Mouse (Mus musculus): ENCODE data around the gene Abtb2. TPM values are rescaled to one million over a fixed set of nuclear protein-coding genes. Genes with fewer than 3 reads are reported as not detected.

The Abtb2 gene
- polyA plus RNA-seq, 1 experiment from 2014 or later, result 17.6 TPM

- Histone ChIP-seq H3K36me3 (peaks cover 89% of the 10 kb centered on the region), H3K4me1 (peaks cover 6% of the 10 kb centered on the region; the same call in 1 of the 2 replicates), H3K4me3 (no peak overlapping the region), H3K27me3 (ENCODE audit: low read depth, poor library complexity, severe bottlenecking) (no peaks in the 10 kb centered on the region), H3K27ac (no peak overlapping the region), H3K9me3 (replicated peaks) (no peaks in the 10 kb centered on the region)
- 70% methylated on average over 4 of the region's 4 CpGs for WGBS
- no peak for DNase-seq (ENCODE audit: low spot score)
Measured at GRCm38 (mm10) chr2:103714412-103714811, 148.3 kb downstream of the Abtb2 start.

GRCm38 (mm10) chr2:103718594-103719291, 152.6 kb downstream of the Abtb2 start:
- peaks cover 85% of the 10 kb centered on the region for H3K36me3 ChIP-seq
- peak; percentile 81 for DNase-seq (ENCODE audit: low spot score)
- 0 out of 2 replicates have a peak, but pooled peaks cover 11% of the 10 kb centered on the region for H3K4me1 ChIP-seq
- H3K27ac ChIP-seq, result no peak overlapping the region
- H3K27me3 ChIP-seq (ENCODE audit: low read depth, poor library complexity, severe bottlenecking), result no peaks in the 10 kb centered on the region
- H3K4me3 ChIP-seq, result no peak overlapping the region
- 71% methylated on average over 8 of the region's 8 CpGs for WGBS
- no peaks in the 10 kb centered on the region for H3K9me3 ChIP-seq (replicated peaks)

GRCm38 (mm10) chr2:103719292-103719646, 153.2 kb downstream of the Abtb2 start:
- H3K36me3 ChIP-seq, result peaks cover 87% of the 10 kb centered on the region
- H3K27ac ChIP-seq, result no peak overlapping the region
- H3K27me3 ChIP-seq (ENCODE audit: low read depth, poor library complexity, severe bottlenecking), result no peaks in the 10 kb centered on the region
- no peak for DNase-seq (ENCODE audit: low spot score)
- H3K4me1 ChIP-seq, result 0 out of 2 replicates have a peak, but pooled peaks cover 11% of the 10 kb centered on the region
- 97% methylated on average over 7 of the region's 7 CpGs for WGBS
- H3K9me3 ChIP-seq (replicated peaks), result no peaks in the 10 kb centered on the region
- H3K4me3 ChIP-seq, result no peak overlapping the region

- no peak for DNase-seq (ENCODE audit: low spot score)
- H3K27ac ChIP-seq, result no peak overlapping the region
- H3K9me3 ChIP-seq (replicated peaks), result no peaks in the 10 kb centered on the region
- H3K4me1 ChIP-seq, result 0 out of 2 replicates have a peak, but pooled peaks cover 8% of the 10 kb centered on the region
- H3K27me3 ChIP-seq (ENCODE audit: low read depth, poor library complexity, severe bottlenecking), result no peaks in the 10 kb centered on the region
- 90% methylated on average over 2 of the region's 2 CpGs for WGBS
- peaks cover 94% of the 10 kb centered on the region for H3K36me3 ChIP-seq
- H3K4me3 ChIP-seq, result no peak overlapping the region
Measured at GRCm38 (mm10) chr2:103724521-103724920, 158.4 kb downstream of the Abtb2 start.

- Histone ChIP-seq H3K9me3 (replicated peaks) (no peaks in the 10 kb centered on the region), H3K36me3 (peaks cover 99% of the 10 kb centered on the region), H3K4me3 (no peak overlapping the region), H3K27me3 (ENCODE audit: low read depth, poor library complexity, severe bottlenecking) (no peaks in the 10 kb centered on the region), H3K27ac (no peak overlapping the region), H3K4me1 (no peaks in the 10 kb centered on the region)
- 92% methylated on average over 12 of the region's 12 CpGs for WGBS
- DNase-seq (ENCODE audit: low spot score), result no peak
Measured at GRCm38 (mm10) chr2:103728027-103728540, 162.0 kb downstream of the Abtb2 start.

GRCm38 (mm10) chr2:103730999-103731398, 164.9 kb downstream of the Abtb2 start:
- no peak overlapping the region for H3K27ac ChIP-seq
- no peak overlapping the region for H3K4me3 ChIP-seq
- no peak for DNase-seq (ENCODE audit: low spot score)
- peaks cover 99% of the 10 kb centered on the region for H3K36me3 ChIP-seq
- no peaks in the 10 kb centered on the region for H3K4me1 ChIP-seq
- WGBS, result 89% methylated on average over 8 of the region's 8 CpGs
- H3K9me3 ChIP-seq (replicated peaks), result no peaks in the 10 kb centered on the region
- H3K27me3 ChIP-seq (ENCODE audit: low read depth, poor library complexity, severe bottlenecking), result no peaks in the 10 kb centered on the region

GRCm38 (mm10) chr2:103731423-103731822, 165.3 kb downstream of the Abtb2 start:
- H3K36me3 ChIP-seq, result peaks cover 99% of the 10 kb centered on the region
- no peak overlapping the region for H3K4me3 ChIP-seq
- 95% methylated on average over 6 of the region's 6 CpGs for WGBS
- no peaks in the 10 kb centered on the region for H3K27me3 ChIP-seq (ENCODE audit: low read depth, poor library complexity, severe bottlenecking)
- H3K27ac ChIP-seq, result no peak overlapping the region
- DNase-seq (ENCODE audit: low spot score), result no peak
- no peaks in the 10 kb centered on the region for H3K9me3 ChIP-seq (replicated peaks)
- no peaks in the 10 kb centered on the region for H3K4me1 ChIP-seq

- no peak for DNase-seq (ENCODE audit: low spot score)
- 96% methylated on average over 6 of the region's 6 CpGs for WGBS
- peaks cover 76% of the 10 kb centered on the region for H3K36me3 ChIP-seq
- no peaks in the 10 kb centered on the region for H3K27me3 ChIP-seq (ENCODE audit: low read depth, poor library complexity, severe bottlenecking)
- H3K27ac ChIP-seq, result no peak overlapping the region
- H3K4me1 ChIP-seq, result no peaks in the 10 kb centered on the region
- H3K4me3 ChIP-seq, result no peak overlapping the region
- no peaks in the 10 kb centered on the region for H3K9me3 ChIP-seq (replicated peaks)
Measured at GRCm38 (mm10) chr2:103742821-103743220, 176.7 kb downstream of the Abtb2 start.

GRCm38 (mm10) chr2:103743536-103743935, 177.4 kb downstream of the Abtb2 start:
- 97% methylated on average over 2 of the region's 2 CpGs for WGBS
- DNase-seq (ENCODE audit: low spot score), result no peak
- H3K36me3 ChIP-seq, result peaks cover 81% of the 10 kb centered on the region

GRCm38 (mm10) chr2:103743988-103744387, 177.9 kb downstream of the Abtb2 start:
- Histone ChIP-seq H3K4me3 (no peak overlapping the region), H3K27ac (0 out of 2 replicates have a peak overlapping the region, but pooled peaks have one; percentile 1), H3K27me3 (ENCODE audit: low read depth, poor library complexity, severe bottlenecking) (no peaks in the 10 kb centered on the region), H3K9me3 (replicated peaks) (no peaks in the 10 kb centered on the region), H3K4me1 (no peaks in the 10 kb centered on the region), H3K36me3 (peaks cover 81% of the 10 kb centered on the region)
- peak; percentile 77 for DNase-seq (ENCODE audit: low spot score)
- WGBS, result 87% methylated on average over 7 of the region's 7 CpGs

More at GRCm38 (mm10) chr2:103743536-103743935, 177.4 kb downstream of the Abtb2 start:
- Histone ChIP-seq H3K27ac (no peak overlapping the region), H3K27me3 (ENCODE audit: low read depth, poor library complexity, severe bottlenecking) (no peaks in the 10 kb centered on the region), H3K4me1 (no peaks in the 10 kb centered on the region), H3K4me3 (no peak overlapping the region), H3K9me3 (replicated peaks) (no peaks in the 10 kb centered on the region)

GRCm38 (mm10) chr2:103745481-103745880, 179.4 kb downstream of the Abtb2 start:
- no peak for DNase-seq (ENCODE audit: low spot score)
- Histone ChIP-seq H3K27me3 (ENCODE audit: low read depth, poor library complexity, severe bottlenecking) (no peaks in the 10 kb centered on the region), H3K36me3 (peaks cover 81% of the 10 kb centered on the region), H3K4me1 (no peaks in the 10 kb centered on the region), H3K4me3 (no peak overlapping the region), H3K9me3 (replicated peaks) (no peaks in the 10 kb centered on the region), H3K27ac (no peak overlapping the region)
- WGBS, result 90% methylated on average over 5 of the region's 5 CpGs

- H3K4me1 ChIP-seq, result no peaks in the 10 kb centered on the region
- no peak overlapping the region for H3K4me3 ChIP-seq
- DNase-seq (ENCODE audit: low spot score), result no peak
- no peak overlapping the region for H3K27ac ChIP-seq
- H3K36me3 ChIP-seq, result peaks cover 81% of the 10 kb centered on the region
- WGBS, result 88% methylated on average over 2 of the region's 2 CpGs
- no peaks in the 10 kb centered on the region for H3K27me3 ChIP-seq (ENCODE audit: low read depth, poor library complexity, severe bottlenecking)
- no peaks in the 10 kb centered on the region for H3K9me3 ChIP-seq (replicated peaks)
Measured at GRCm38 (mm10) chr2:103746096-103746495, 180.0 kb downstream of the Abtb2 start.

GRCm38 (mm10) chr2:103746761-103747160, 180.7 kb downstream of the Abtb2 start:
- 86% methylated on average over 2 of the region's 2 CpGs for WGBS

More at GRCm38 (mm10) chr2:103746761-103747160, 180.7 kb downstream of the Abtb2 start:
- Histone ChIP-seq H3K9me3 (replicated peaks) (no peaks in the 10 kb centered on the region), H3K4me3 (no peak overlapping the region), H3K27me3 (ENCODE audit: low read depth, poor library complexity, severe bottlenecking) (no peaks in the 10 kb centered on the region), H3K36me3 (peaks cover 83% of the 10 kb centered on the region), H3K27ac (no peak overlapping the region), H3K4me1 (no peaks in the 10 kb centered on the region)
- no peak for DNase-seq (ENCODE audit: low spot score)
